Mouse (Mus musculus) left cerebral cortex, adult 18-20 months (tissue): Measurements from ENCODE around the gene Slc22a18. TPM values are rescaled to one million over a fixed set of nuclear protein-coding genes. Genes with fewer than 3 reads are reported as not detected.
"Not testable (repeated sequence)": the region's sequence is repeated elsewhere in the genome, so short reads cannot be mapped to it uniquely, and the experiment has no call there.

Source experiments
- DNase-seq, 2 experiments: peaks; one replicate each; pipeline ENCODE4 v3.0.0; 2021 to 2022; ENCODE audit warnings: low spot score in 2 of 2, mixed read lengths in 1 of 2
- total RNA-seq, 2 experiments: library from RNA; stranded (reverse); gene quantifications; 2 replicates each; pipeline ENCODE4 v1.2.3; 2021

The Slc22a18 gene
- total RNA-seq, 2 experiments from 2014 or later: 0.68 to 0.86 TPM

- no peak for DNase-seq
Observed at GRCm38 (mm10) chr7:143502418-143503200, 29.1 kb downstream of the Slc22a18 start, which contains the start of gene Phlda2. Gene Phlda2, minus strand, starts transcription at chr7:143503150.

GRCm38 (mm10) chr7:143503926-143504325, 30.4 kb downstream of the Slc22a18 start:
- no peak for DNase-seq

GRCm38 (mm10) chr7:143505411-143505810, 31.9 kb downstream of the Slc22a18 start:
- no peak for DNase-seq

- DNase-seq: peak; percentile 65 to 66
Observed at GRCm38 (mm10) chr7:143505823-143506222, 32.3 kb downstream of the Slc22a18 start.

GRCm38 (mm10) chr7:143506271-143506670, 32.7 kb downstream of the Slc22a18 start:
- DNase-seq: no peak

- peak; percentile 42 to 52 for DNase-seq
Observed at GRCm38 (mm10) chr7:143506675-143507074, 33.1 kb downstream of the Slc22a18 start.

- no peak for DNase-seq
Observed at GRCm38 (mm10) chr7:143509566-143509965, 36.0 kb downstream of the Slc22a18 start.

GRCm38 (mm10) chr7:143510593-143511334, 37.2 kb downstream of the Slc22a18 start:
- no peak for DNase-seq

- DNase-seq: no peak
Observed at GRCm38 (mm10) chr7:143511335-143511712, 37.8 kb downstream of the Slc22a18 start.

- DNase-seq: no peak
Observed at GRCm38 (mm10) chr7:143513763-143514415, 40.4 kb downstream of the Slc22a18 start.

GRCm38 (mm10) chr7:143514416-143514768, 40.9 kb downstream of the Slc22a18 start:
- no peak for DNase-seq

GRCm38 (mm10) chr7:143519333-143519732, 45.8 kb downstream of the Slc22a18 start:
- no peak for DNase-seq

- no peak for DNase-seq
Observed at GRCm38 (mm10) chr7:143532410-143532809, 58.9 kb downstream of the Slc22a18 start.

- DNase-seq: no peak
Observed at GRCm38 (mm10) chr7:143533284-143533683, 59.7 kb downstream of the Slc22a18 start.

GRCm38 (mm10) chr7:143536251-143536650, 62.7 kb downstream of the Slc22a18 start:
- DNase-seq: no peak

GRCm38 (mm10) chr7:143538229-143538628, 64.7 kb downstream of the Slc22a18 start:
- not testable (repeated sequence) for DNase-seq

GRCm38 (mm10) chr7:143538671-143539070, 65.1 kb downstream of the Slc22a18 start:
- no peak for DNase-seq

GRCm38 (mm10) chr7:143544368-143544767, 70.8 kb downstream of the Slc22a18 start:
- peak in 1 of 2 experiments; percentile 24 for DNase-seq

GRCm38 (mm10) chr7:143546554-143546953, 73.0 kb downstream of the Slc22a18 start:
- DNase-seq: no peak

- no peak for DNase-seq
Observed at GRCm38 (mm10) chr7:143548231-143548961, 74.9 kb downstream of the Slc22a18 start.
